Mouse (Mus musculus): ENCODE results near the gene Trim45.

Gene Trim45

GRCm38 (mm10) chr3:100932077-100932944, 10.3 kb downstream of the Trim45 start:
- no peak for DNase-seq

- no peak for DNase-seq
These were observed 13.5 kb downstream of the Trim45 start for GRCm38 (mm10) chr3:100935521-100935920.

- no peak for DNase-seq
These were observed 14.2 kb downstream of the Trim45 start for GRCm38 (mm10) chr3:100936201-100936600.

- no peak for DNase-seq
These were observed 16.2 kb downstream of the Trim45 start for GRCm38 (mm10) chr3:100938211-100938610.

- DNase-seq = no peak
These were observed 18.6 kb downstream of the Trim45 start for GRCm38 (mm10) chr3:100940496-100941037.

GRCm38 (mm10) chr3:100947286-100947685, 25.3 kb downstream of the Trim45 start:
- no peak for DNase-seq

- DNase-seq = no peak
These were observed 29.5 kb downstream of the Trim45 start for GRCm38 (mm10) chr3:100951531-100951930.

GRCm38 (mm10) chr3:100954616-100955015, 32.6 kb downstream of the Trim45 start:
- DNase-seq = no peak

- no peak for DNase-seq
These were observed 39.0 kb downstream of the Trim45 start for GRCm38 (mm10) chr3:100961007-100961406.

GRCm38 (mm10) chr3:100961501-100961900, 39.5 kb downstream of the Trim45 start:
- DNase-seq = no peak

- DNase-seq = no peak
These were observed 42.0 kb downstream of the Trim45 start for GRCm38 (mm10) chr3:100963849-100964542.

GRCm38 (mm10) chr3:100969176-100969917, 47.3 kb downstream of the Trim45 start, which contains the start of gene Ttf2:
Gene Ttf2, minus strand, starts transcription at chr3:100969663.
- DNase-seq = peak; percentile 89

- peak; percentile 10 for DNase-seq
These were observed 51.9 kb downstream of the Trim45 start for GRCm38 (mm10) chr3:100973906-100974305.

GRCm38 (mm10) chr3:100979290-100979689, 57.3 kb downstream of the Trim45 start:
- DNase-seq = no peak

All from cerebellum, adult 8-10 months (tissue).